Mouse (Mus musculus) brain, embryonic 14.5 days (tissue): ENCODE results near the gene Lnpk.

Experiments
- CTCF ChIP-seq: fragments of 200-500 bp; IDR thresholded peaks from 2 replicates; pipeline ENCODE4 v1.5.1; 2012; ENCODE audit warnings: inconsistent platforms, mild to moderate bottlenecking, moderate library complexity, borderline replicate concordance; ENCODE audit not compliant: insufficient read depth, insufficient read length; ENCODE audit errors: extremely low read depth
- POLR2A ChIP-seq: fragments of 200-500 bp; IDR thresholded peaks from 2 replicates; pipeline ENCODE4 v1.6.1; 2012; ENCODE audit warnings: mild to moderate bottlenecking, inconsistent platforms, borderline replicate concordance; ENCODE audit not compliant: poor library complexity, insufficient read depth, insufficient read length, severe bottlenecking; ENCODE audit errors: extremely low read depth

GRCm38 (mm10) chr2:74559822-74560221, 19.4 kb downstream of the Lnpk start:
- TF ChIP-seq CTCF: no peak
- TF ChIP-seq POLR2A: no peak
